Mouse (Mus musculus) testis, postnatal 10 days (tissue): ENCODE measurements around the gene M1ap.

Experiments
- DNase-seq: peaks from one replicate; pipeline ENCODE4 v3.0.0; 2021; ENCODE audit warnings: low spot score

M1ap gene

GRCm38 (mm10) chr6:83070311-83071219 lies 123.9 kb downstream of the M1ap start:
- no peak for DNase-seq

- peak; percentile 69 for DNase-seq
These were observed 124.5 kb downstream of the M1ap start for GRCm38 (mm10) chr6:83071220-83071619.

GRCm38 (mm10) chr6:83074979-83075378 lies 128.3 kb downstream of the M1ap start:
- no peak for DNase-seq

DNA sequence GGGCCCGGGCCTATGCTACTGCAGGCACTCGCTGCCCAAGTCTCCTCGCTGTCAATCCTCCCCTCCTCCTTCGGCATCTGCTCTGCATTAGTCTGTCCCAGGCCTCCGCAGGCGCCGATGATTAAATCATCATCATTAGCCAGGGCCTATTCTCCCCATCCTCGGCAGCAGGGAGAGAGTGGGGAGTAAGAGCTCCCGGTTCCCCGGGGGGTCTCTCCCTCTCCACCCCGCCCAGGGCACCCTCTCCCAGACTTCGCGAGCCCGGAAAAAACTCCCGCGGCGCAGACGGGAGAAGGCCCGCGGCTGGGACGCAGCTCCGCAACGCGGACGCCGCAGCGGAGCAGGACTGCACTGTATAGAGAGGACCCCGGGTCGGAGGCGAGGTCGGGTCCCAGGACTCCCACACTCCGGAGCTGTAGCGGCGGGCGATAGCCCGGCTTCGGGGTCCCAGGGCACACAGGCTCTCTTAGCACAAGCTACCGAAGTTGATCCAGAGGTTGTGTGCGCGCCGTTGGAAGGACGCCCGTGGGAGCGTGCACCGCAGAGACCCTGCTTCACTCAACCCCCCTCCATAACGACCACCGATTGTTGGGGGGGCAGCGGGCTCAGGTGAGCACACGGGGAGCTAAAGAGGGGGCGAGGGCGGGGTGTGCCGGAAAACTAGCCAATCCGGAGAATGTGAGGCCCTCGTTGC lies 131.1 kb downstream of the M1ap start, which contains the start of gene Pcgf1:
TSS of gene Pcgf1 (plus strand) at position 240 of the 694 bp plus-strand sequence.
- peak; percentile 64 for DNase-seq

- peak; percentile 100 for DNase-seq
These were observed 131.7 kb downstream of the M1ap start for GRCm38 (mm10) chr6:83078324-83078858.
